Mouse (Mus musculus): Measurements from ENCODE around the gene Hcfc2. TPM values are rescaled to one million over a fixed set of nuclear protein-coding genes. Genes with fewer than 3 reads are reported as not detected.

Gene Hcfc2
- total and polyA plus RNA-seq, 2 experiments from 2014 or later = 27.0 to 27.2 TPM

GRCm38 (mm10) chr10:82662267-82662990 lies 33.5 kb upstream of the Hcfc2 start:
- Histone ChIP-seq H3K9me3 (ENCODE audit: low read length) (no peaks in the 10 kb centered on the region), H3K4me1 (ENCODE audit: insufficient read depth, low read length) (no peaks in the 10 kb centered on the region), H3K4me3 (ENCODE audit: low read depth, low read length) (no peak overlapping the region), H3K27ac (ENCODE audit: low read depth, low read length) (no peak overlapping the region), H3K9ac (replicated peaks; ENCODE audit: low read length, poor library complexity, severe bottlenecking) (no peak overlapping the region), H3K27me3 (ENCODE audit: insufficient read depth, low read length) (no peaks in the 10 kb centered on the region), H3K4me2 (ENCODE audit: low read depth, low read length, poor library complexity, severe bottlenecking) (no peak overlapping the region), H3K36me3 (ENCODE audit: insufficient read depth, low read length) (no peaks in the 10 kb centered on the region; the same call in 1 of the 2 replicates)
- ATAC-seq (ENCODE audit: low FRiP score) = peak; percentile 47; the same call in 1 of the 2 replicates
- 79% methylated on average over 14 of the region's 14 CpGs for WGBS
- DNase-seq (ENCODE audit: low spot score) = peak; percentile 72
- TF ChIP-seq CTCF (IDR thresholded peaks at IDR 0.05) = no peak

GRCm38 (mm10) chr10:82663289-82663688 lies 32.7 kb upstream of the Hcfc2 start:
- ATAC-seq (ENCODE audit: low FRiP score) = no peak
- H3K4me3 ChIP-seq (ENCODE audit: low read depth, low read length) = no peak overlapping the region
- WGBS = 86% methylated on average over 2 of the region's 2 CpGs

GRCm38 (mm10) chr10:82665951-82666350 lies 30.0 kb upstream of the Hcfc2 start:
- 67% methylated on average over 3 of the region's 3 CpGs for WGBS
- Histone ChIP-seq H3K4me3 (ENCODE audit: low read depth, low read length) (no peak overlapping the region), H3K4me2 (ENCODE audit: low read depth, low read length, poor library complexity, severe bottlenecking) (no peak overlapping the region), H3K27ac (ENCODE audit: low read depth, low read length) (no peak overlapping the region), H3K9me3 (ENCODE audit: low read length) (no peaks in the 10 kb centered on the region), H3K4me1 (ENCODE audit: insufficient read depth, low read length) (no peaks in the 10 kb centered on the region), H3K9ac (replicated peaks; ENCODE audit: low read length, poor library complexity, severe bottlenecking) (no peak overlapping the region), H3K27me3 (ENCODE audit: insufficient read depth, low read length) (no peaks in the 10 kb centered on the region), H3K36me3 (ENCODE audit: insufficient read depth, low read length) (no peaks in the 10 kb centered on the region; the same call in 1 of the 2 replicates)
- DNase-seq (ENCODE audit: low spot score) (no peak), ATAC-seq (ENCODE audit: low FRiP score) (no peak)
- no peak for TF ChIP-seq CTCF (IDR thresholded peaks at IDR 0.05)

More at GRCm38 (mm10) chr10:82663289-82663688, 32.7 kb upstream of the Hcfc2 start:
- Histone ChIP-seq H3K4me1 (ENCODE audit: insufficient read depth, low read length) (no peaks in the 10 kb centered on the region), H3K9ac (replicated peaks; ENCODE audit: low read length, poor library complexity, severe bottlenecking) (no peak overlapping the region), H3K27me3 (ENCODE audit: insufficient read depth, low read length) (no peaks in the 10 kb centered on the region), H3K4me2 (ENCODE audit: low read depth, low read length, poor library complexity, severe bottlenecking) (no peak overlapping the region), H3K9me3 (ENCODE audit: low read length) (no peaks in the 10 kb centered on the region), H3K36me3 (ENCODE audit: insufficient read depth, low read length) (no peaks in the 10 kb centered on the region; the same call in 1 of the 2 replicates), H3K27ac (ENCODE audit: low read depth, low read length) (no peak overlapping the region)
- no peak for TF ChIP-seq CTCF (IDR thresholded peaks at IDR 0.05)
- no peak for DNase-seq (ENCODE audit: low spot score)

GRCm38 (mm10) chr10:82666436-82667234 lies 29.3 kb upstream of the Hcfc2 start:
- peak; percentile 91 for ATAC-seq (ENCODE audit: low FRiP score)
- TF ChIP-seq CTCF (IDR thresholded peaks at IDR 0.05) = peak; percentile 96
- H3K9ac ChIP-seq (replicated peaks; ENCODE audit: low read length, poor library complexity, severe bottlenecking) = no peak overlapping the region
- no peak overlapping the region for H3K4me3 ChIP-seq (ENCODE audit: low read depth, low read length)
- DNase-seq (ENCODE audit: low spot score) = peak; percentile 94
- no peak overlapping the region for H3K27ac ChIP-seq (ENCODE audit: low read depth, low read length)
- H3K9me3 ChIP-seq (ENCODE audit: low read length) = no peaks in the 10 kb centered on the region
- no peaks in the 10 kb centered on the region for H3K4me1 ChIP-seq (ENCODE audit: insufficient read depth, low read length)
- WGBS = 25% methylated on average over 22 of the region's 22 CpGs
- H3K4me2 ChIP-seq (ENCODE audit: low read depth, low read length, poor library complexity, severe bottlenecking) = peak overlapping the region; percentile 39
- H3K27me3 ChIP-seq (ENCODE audit: insufficient read depth, low read length) = no peaks in the 10 kb centered on the region
- H3K36me3 ChIP-seq (ENCODE audit: insufficient read depth, low read length) = no peaks in the 10 kb centered on the region; the same call in 1 of the 2 replicates

- Histone ChIP-seq H3K9ac (replicated peaks; ENCODE audit: low read length, poor library complexity, severe bottlenecking) (no peak overlapping the region), H3K9me3 (ENCODE audit: low read length) (no peaks in the 10 kb centered on the region), H3K4me1 (ENCODE audit: insufficient read depth, low read length) (no peaks in the 10 kb centered on the region), H3K4me2 (ENCODE audit: low read depth, low read length, poor library complexity, severe bottlenecking) (no peak overlapping the region), H3K4me3 (ENCODE audit: low read depth, low read length) (no peak overlapping the region), H3K27ac (ENCODE audit: low read depth, low read length) (no peak overlapping the region), H3K27me3 (ENCODE audit: insufficient read depth, low read length) (no peaks in the 10 kb centered on the region), H3K36me3 (ENCODE audit: insufficient read depth, low read length) (no peaks in the 10 kb centered on the region; the same call in 1 of the 2 replicates)
- ATAC-seq (ENCODE audit: low FRiP score) = no peak
- no peak for TF ChIP-seq CTCF (IDR thresholded peaks at IDR 0.05)
- DNase-seq (ENCODE audit: low spot score) = no peak
- 72% methylated on average over 6 of the region's 6 CpGs for WGBS
These were observed 25.8 kb upstream of the Hcfc2 start for GRCm38 (mm10) chr10:82670205-82670604.

GRCm38 (mm10) chr10:82676949-82677348 lies 19.0 kb upstream of the Hcfc2 start:
- DNase-seq (ENCODE audit: low spot score) = peak; percentile 70
- WGBS = 71% methylated on average over 6 of the region's 6 CpGs

More at GRCm38 (mm10) chr10:82676949-82677348, 19.0 kb upstream of the Hcfc2 start:
- H3K9ac ChIP-seq (replicated peaks; ENCODE audit: low read length, poor library complexity, severe bottlenecking) = no peak overlapping the region
- no peaks in the 10 kb centered on the region for H3K9me3 ChIP-seq (ENCODE audit: low read length)
- TF ChIP-seq CTCF (IDR thresholded peaks at IDR 0.05) = no peak
- H3K4me3 ChIP-seq (ENCODE audit: low read depth, low read length) = no peak overlapping the region
- H3K4me2 ChIP-seq (ENCODE audit: low read depth, low read length, poor library complexity, severe bottlenecking) = no peak overlapping the region
- no peaks in the 10 kb centered on the region for H3K36me3 ChIP-seq (ENCODE audit: insufficient read depth, low read length)
- no peak for ATAC-seq (ENCODE audit: low FRiP score)
- H3K4me1 ChIP-seq (ENCODE audit: insufficient read depth, low read length) = no peaks in the 10 kb centered on the region
- no peak overlapping the region for H3K27ac ChIP-seq (ENCODE audit: low read depth, low read length)
- no peaks in the 10 kb centered on the region for H3K27me3 ChIP-seq (ENCODE audit: insufficient read depth, low read length)
